Mouse (Mus musculus) layer of hippocampus, postnatal 14 days (tissue): ENCODE data around the gene Cacna1d. TPM values are rescaled to one million over a fixed set of nuclear protein-coding genes. Genes with fewer than 3 reads are reported as not detected.

ENCODE experiments used
- DNase-seq, 2 experiments: peaks; one replicate each; pipeline ENCODE4 v3.0.0; 2021 to 2022; ENCODE audit warnings: low spot score in 2 of 2, mixed read lengths in 1 of 2
- total RNA-seq, 2 experiments: library from RNA; stranded (reverse); gene quantifications; 2 replicates each; pipeline ENCODE4 v1.2.3; 2021

The Cacna1d gene
- total RNA-seq, 2 experiments from 2014 or later: 49.8 to 56.7 TPM

DNA sequence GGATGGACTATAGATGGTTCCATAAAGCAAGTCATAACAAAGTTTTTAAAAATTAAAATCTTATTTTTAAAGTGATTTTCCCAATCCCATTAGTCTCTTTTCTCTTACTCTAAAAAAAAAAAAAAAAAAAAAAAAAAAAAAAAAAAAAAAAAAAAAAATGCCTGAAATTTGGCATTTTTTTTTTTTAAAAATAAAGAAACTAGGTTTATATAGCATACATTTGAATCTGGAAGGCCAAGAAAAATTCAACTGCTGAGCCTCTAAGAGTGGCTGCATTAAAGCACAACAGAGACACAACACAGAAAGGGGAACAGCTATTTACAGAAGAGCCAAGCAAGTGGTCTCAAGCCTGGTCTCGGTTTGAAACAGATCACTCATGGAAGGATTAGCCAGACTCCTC, 112.9 kb downstream of the Cacna1d start:
- DNase-seq: no peak

DNA sequence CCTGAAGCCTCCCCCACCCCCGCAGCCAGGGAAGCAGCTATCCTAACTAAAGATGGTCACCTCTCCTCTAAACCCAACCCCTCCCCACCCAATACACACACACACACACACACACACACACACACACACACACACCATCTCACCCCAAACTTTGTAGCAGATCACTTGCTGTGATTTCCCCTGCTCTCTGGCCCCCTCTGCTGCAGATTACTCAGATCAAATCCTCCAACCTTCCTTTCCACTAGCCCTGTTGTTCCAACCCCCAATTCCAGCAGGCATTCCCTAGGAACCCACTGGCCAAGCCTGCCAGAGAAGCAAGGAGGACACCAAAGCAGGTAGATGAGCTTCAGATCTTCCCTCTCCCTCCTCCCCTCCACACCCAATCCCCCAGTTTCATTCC, 118.4 kb downstream of the Cacna1d start:
- DNase-seq: no peak

DNA sequence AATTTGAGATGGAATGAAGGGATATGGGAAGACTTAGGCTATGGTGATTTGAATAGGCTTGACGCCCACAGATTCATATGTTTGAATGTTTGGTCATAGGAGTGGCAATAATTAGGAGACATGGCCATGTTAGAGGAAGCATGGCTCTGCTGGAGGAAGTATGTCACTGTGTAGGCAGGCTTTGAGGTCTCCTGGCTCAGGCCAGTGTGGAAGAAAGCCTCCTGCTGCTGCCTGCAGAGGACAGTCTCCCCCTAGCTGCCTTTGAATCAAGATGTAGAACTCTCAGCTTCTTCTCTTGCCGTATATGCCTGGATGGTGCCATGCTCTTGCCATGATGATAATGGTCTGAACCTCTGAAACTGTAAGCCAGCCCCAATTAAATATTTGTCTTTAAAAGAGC, 120.2 kb downstream of the Cacna1d start:
- no peak for DNase-seq

DNA sequence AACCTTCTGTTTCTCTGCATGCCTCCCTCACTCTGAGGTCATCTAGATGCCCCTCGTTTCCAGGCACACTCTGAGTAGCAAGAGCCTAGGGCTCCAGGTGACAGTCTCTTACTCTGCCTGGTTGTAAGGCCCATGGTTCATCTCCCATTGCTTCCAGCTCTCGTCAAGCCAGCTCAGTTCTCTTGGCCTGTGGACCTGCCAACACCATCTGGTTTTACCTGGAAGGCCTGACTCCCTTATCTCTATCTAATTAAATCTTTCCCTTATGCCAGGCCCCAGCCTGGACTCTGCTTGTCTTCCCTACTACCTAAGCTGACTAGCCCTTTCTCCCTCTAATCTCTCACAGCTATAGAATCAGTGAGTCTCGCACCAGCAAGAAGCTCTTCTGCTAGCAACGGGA, 124.2 kb downstream of the Cacna1d start:
- no peak for DNase-seq

DNA sequence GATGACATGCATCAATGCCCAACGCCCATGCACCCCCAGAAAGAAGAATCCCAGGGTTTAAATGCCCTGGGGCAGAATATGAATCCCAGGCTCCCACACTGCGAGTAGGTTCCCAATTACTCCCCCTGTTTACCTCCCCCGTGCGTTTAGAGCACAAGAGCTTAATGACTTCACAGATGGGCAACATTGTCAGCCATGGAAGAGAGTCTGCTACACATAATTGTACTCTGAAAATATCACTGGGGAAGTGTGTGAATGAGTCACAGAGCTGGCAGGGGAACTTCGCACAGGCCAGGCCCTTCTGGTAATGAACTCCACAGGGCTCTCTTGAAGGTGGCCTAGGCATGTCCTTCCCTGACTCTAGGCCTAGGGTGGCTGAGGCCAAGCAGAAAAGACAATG, 125.4 kb downstream of the Cacna1d start:
- DNase-seq: peak; percentile 56 to 81

DNA sequence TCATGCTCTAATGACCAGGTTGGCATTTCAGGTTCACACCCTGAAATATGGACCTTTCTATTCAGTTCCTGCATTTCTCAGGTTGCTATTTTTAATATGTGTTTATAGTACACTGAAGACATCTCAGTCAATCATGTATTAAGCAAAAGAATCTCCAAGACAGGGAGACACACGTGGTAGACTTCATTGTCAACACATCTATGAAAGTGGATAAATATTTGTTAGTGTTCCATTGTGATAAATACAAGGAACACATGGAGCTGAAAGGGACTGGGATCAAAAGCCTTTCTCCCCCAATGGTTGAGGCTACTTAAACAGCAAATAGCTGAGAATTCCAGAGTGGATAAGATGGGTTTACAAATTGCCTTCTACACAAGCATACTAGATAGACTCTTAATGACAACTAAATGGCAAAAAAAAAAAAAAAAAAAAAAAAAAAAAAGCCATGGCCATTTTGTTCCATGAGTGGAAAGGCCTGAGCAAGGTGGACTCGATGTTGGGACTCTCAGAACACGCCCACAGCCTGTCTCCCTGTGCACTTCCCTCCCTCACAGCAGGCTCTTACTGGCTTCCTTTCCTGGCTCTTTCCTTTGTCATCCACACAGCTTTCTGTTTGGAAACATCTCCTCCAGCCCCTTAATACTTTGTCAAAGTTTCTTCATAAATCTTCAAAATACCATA, 127.6 kb downstream of the Cacna1d start:
- DNase-seq: no peak

DNA sequence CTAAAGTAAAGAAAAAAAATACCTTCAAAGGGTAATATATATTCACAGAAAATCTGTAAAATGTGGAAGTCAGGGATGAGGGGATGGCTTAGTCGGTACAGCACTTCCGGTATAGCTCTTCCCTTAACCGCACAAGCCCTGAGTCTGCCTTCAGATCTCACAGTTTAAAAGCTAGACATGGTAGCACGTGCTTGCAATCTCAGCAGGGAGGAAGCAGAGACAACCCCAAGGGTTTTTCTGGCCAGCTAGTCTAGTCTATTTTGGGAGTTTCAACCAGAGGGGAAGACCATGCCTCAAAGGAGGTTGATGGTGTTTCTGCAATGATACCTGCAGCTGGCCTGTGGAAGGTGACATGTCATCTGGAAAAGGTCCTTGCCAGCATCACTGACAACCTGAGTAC, 128.9 kb downstream of the Cacna1d start:
- no peak for DNase-seq

DNA sequence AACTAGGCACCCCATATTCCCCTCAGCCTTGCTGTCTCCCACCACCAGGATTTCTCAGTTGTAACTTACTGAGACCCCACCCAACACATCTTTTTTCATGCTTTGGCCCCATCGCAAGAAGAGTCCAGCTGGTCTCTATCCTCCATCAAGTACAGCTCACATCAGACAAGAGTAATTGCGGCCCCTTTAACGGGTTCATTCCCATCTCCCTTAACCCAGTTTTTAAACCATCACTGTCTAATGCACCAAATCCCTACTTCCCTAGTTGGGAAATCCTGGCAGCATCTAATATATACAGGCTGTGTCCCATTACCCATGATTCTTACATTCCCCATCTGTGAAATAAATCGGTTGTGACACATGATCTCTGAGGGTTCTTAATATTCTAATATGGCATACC, 130.8 kb downstream of the Cacna1d start:
- DNase-seq: no peak

DNA sequence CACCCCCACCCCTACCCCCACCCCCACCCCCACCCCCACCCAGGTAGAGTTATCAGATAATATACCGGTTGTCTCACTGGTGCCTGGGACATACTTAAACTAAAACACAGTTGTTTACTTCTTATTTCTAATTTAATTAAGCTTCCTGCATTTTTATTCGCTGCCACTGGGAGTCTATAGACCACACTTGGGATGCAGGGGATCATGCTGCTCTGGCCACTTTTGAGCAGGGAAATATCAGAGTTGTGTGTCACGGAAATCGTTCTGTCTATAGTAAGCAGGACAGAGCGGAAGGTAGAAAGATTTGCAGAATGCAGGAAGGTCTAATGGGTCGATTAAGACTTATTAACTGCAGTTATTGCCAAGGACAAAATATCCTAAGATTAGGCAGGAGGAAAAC, 131.3 kb downstream of the Cacna1d start:
- DNase-seq: no peak

DNA sequence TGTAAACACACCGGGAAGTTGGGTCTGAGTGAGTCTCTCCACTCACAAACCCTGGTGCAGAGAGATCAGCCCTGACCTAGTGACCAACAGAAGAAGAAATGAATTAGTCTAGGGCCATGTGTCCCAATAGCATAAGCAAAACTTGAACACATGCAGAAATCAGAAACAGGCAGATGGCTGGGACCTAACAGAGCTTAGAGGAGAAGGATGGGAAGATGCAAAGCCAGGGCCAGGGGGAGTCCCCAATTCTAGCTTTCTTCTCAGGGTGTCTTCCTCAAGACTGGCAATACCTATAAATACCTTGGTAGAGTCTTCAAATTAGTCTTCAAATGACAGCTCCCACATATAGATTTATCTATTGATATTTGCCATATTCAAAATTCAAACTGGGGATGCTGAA, 133.2 kb downstream of the Cacna1d start:
- DNase-seq: no peak

DNA sequence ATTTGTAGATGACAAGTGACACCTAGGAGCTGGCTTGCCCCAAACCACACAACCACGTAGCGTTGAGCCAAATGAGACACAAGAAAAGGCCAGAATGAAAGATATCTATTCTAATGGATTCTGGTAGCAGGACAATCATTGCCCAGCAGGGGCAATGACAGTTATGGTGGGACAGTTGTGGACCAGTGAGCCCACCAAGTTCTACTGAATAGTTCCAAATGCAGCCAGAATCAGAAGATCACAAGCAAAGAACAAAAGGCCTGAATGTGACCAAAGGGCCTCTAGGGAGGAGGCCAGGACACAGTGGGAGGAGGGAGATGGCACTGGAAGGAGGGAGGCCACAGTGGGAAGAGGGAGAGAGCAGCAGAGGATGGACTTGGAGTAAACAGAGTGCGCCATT, 134.8 kb downstream of the Cacna1d start:
- DNase-seq: no peak

DNA sequence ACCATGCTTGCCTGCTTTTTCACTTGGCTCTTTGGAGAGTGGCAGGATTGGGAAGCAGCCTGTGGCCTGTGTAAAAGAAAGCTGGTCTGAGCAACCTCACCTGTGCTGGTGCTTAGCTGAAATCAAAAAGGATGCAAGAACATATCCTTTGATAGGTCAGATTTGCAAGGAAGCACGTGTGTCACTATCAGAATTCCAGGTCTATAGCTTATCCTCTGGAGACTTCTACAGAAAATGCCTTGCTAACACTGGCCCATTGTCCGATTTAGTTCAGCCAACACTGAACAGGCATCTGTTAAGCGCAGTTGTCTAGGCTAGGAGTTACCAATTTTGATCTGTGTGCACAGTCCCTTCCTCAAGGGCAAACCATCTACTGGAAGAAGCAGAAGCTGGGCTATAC, 136.5 kb downstream of the Cacna1d start:
- DNase-seq: no peak

DNA sequence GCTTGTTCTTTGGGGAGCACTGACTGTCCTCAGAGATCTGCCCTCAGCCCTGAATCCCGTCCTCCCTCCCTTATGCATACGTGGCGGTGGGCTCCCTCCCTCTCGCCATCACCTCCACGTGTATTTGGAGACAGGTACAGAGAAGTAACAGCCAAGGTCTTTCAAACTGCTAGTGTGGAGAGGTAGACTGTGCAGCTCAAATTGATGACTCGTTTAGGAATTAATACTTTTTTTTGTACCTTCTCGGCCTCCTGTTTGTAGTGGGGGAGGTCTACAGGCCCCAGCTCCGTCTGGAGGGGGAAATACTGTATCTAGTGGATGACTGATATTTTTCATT, 137.2 kb downstream of the Cacna1d start:
- peak in 1 of 2 experiments; percentile 49 for DNase-seq

DNA sequence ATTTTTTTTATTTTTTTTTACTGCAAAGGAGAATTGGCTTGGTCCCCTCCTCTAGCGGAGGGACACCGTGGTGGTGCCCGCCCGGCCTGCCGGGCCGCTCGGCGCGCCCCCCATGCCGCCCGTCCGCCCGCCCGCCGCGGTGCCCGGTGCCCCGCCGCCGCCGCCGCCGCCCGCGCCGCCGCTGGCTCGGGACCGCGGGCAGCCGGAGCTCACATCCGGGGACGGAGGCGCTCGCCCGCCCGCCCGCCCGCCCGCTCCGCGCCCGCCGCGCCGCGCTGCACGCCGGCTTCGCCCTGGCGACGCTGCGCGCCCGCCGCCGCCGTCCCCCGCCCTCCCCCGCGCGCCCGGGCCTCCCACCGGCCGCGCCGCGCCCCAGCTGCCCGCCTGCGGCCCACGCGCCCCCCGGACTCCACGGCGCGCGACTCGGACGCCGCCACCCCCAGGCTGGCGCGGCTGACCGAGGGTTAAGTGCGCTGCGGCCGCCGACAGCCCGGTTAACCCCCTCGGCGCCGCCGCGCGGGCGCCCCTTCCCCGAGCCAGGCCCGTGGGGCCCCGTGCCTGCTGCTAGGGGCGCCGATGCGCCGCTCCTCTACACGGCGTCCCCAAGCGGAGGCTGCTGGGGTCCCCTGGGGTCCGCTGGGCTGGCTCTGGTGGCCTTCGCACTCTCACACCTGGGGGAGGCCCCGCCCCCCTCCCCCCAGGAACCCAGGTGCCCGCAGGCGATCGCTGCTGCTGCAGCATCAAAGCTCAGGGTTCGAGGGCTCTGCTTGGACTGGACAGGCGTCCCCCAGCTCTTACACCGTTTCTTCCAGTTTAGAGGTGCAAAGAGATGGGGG, 137.7 kb downstream of the Cacna1d start:
- peak in 1 of 2 experiments; percentile 42 for DNase-seq

DNA sequence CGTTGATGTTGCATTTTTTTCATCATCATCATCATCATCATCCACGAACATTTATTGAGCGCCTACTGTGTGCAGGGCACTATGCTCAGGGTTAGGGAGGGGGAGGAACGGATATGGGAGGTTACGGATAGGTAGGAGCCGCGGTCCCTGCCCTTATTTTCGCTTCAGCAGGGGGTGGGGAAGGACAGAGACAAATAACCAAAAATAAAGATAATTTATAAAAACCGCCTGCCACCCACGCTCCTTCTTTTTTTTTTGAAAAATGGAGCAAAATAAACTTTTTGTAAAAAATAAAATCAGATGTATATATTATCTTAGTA, 138.3 kb downstream of the Cacna1d start:
- DNase-seq: no peak

DNA sequence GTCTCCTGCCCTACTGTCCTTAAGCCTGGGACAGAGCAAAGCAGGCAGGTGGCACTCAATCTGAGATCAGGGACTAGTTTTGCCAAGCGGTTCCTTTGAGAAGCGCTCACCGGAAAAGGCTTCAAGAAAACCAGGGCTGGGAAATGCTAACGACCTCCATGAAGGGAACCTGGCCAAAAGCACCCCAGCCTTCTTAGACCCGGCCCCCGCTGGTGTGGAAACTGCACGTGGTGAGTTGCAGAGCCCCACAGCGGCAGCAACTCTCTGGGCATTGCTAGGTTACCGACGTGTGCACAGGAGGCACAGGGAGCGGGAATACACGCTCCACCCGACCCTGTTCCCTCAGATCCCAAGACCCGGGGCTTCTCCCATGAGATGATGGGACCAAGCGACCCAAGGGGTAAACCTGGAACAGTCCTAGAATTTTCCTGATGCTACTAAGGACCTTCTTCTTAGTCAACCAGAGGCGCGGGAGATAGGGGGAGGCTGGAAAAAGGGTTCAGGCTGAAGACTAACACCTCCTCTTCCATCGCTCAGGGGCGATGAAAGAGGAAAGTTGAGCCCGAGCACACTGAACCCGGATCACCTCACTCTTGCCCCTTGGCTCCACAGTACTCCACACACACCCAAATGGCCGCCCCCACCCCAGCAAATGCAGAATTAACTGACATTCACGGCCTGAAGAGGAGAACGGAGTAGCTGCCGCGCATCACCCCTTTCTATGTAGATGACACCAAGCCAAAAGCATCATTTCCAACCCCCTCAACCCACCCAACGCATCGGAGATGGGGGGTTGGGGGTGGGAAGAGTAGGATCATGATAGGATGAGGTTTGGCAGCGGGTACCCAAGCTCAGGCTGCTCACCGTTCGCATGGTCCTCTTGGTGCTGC, 138.9 kb downstream of the Cacna1d start:
- DNase-seq: peak; percentile 67 to 69

DNA sequence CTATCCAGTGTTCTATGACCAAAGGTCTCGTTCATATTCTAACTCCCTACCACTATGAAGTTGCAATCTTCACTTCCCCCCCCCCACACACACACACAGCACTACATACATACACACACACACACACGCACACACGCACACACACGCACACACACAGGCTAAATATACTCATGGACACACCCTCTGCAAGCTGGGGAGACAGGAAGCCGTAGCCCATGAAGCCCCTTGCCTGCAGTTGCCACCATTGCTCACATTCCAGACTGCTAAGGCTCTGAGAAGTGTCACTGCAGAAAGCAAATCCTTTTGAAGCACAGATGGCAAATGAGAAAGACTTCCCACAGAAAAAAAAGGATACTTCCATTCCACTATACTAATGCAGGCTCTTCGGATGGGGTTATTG, 141.0 kb downstream of the Cacna1d start:
- no peak for DNase-seq

DNA sequence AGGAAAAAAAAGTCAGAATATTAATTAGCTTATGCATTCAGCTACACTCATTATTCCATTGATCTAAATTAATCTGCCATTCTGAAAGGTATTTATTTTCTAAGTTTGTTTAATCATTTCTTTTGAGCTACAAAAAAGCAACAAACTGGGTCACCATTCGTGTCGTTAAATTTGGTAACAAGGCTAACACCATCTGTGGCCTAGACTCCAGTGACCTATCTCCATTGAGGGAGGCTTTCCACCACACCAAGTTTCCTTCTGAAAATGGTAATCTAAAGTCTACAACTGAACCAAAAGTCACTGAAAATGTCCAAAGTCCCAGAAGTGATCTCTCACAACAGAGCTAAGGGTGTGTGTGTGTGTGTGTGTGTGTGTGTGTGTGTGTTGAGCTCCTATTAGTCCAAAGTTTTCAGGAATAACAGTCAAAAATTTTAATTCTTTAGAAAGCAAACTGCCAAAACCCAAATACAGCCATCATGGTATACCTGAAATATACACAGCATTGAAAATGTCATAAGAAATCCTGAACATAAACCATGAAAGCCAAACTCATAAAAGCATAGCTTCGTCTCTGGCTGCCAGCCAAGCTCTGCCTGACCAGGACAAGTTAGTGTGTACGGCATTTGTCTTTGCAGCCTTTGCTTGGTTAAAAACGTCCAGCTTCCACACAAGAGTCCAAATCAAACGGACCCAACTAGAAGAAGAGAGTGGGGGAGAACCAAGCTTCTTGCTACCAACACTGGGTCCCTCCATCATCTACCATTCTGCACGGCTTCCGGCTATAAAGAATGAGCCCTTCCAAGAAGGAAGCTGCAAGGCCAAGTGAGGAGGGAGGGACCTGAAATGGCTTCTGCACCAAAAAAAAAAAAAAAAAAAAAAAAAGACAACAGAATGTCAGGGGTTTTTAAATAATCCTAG, 146.0 kb downstream of the Cacna1d start:
- DNase-seq: no peak

DNA sequence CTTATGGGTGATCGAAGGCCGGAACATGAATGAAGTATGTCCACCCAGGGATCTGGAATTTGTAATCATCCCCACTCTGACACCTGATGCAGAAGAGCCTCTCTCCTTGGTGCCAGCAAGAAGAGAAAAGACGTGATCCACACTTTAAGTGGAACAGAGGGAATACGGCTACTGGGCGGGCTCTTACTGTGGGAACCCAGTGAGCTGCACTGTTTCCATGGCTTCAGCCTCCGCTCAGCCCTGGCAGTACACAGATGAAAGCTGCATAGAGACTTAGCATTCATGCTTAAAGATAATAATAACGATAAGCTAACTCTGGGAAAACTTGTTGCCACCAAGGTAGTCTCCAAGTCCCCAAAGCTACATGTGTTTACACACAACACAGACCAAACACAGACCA, 147.5 kb downstream of the Cacna1d start:
- DNase-seq: no peak

DNA sequence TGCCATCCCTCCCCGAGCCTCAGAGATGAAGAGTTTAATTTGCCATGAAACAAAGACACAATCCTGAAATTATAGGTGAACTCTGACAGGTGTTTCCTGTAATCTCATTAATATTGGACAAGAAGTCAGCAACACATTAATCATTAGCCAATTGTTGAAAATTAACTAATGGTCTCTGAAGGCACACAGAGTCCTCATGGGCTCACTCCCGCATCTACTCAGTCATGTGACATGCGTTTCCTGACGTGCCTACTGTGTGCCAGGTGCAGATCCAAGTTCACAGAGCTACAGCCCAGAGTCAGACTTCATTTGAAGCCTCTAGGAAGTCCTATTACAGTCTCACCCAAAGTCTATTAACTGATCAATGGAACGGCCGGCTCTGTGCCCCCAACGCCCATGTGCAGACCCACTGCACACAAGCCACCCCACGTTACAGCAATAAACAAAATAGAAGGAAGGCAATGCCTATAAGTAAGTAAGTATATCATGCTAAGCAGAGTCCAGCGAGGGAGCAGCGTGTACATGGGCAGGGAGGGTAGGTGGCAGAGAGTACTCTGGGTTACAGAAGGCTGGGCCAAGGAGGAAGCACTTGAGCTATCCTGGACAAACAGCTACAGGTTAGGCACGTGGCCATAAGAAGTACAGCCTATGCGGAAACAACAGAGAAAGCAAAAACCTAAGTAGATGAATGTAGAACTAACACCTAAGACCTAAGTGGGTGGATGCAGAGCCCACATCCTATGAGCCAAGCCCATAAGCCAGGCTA, 149.2 kb downstream of the Cacna1d start:
- DNase-seq: no peak
